Mouse (Mus musculus) cerebellum, adult 18-20 months (tissue): ENCODE data around the gene Cd96.
"Not testable (repeated sequence)": the region's sequence is repeated elsewhere in the genome, so short reads cannot be mapped to it uniquely, and the experiment has no call there.

Source experiments
- DNase-seq, 2 experiments: peaks; one replicate each; pipeline ENCODE4 v3.0.0; 2021

Gene Cd96

GRCm38 (mm10) chr16:46120020-46120419 lies at the start of gene Cd96:
Gene Cd96 (minus strand): TSS chr16:46120251.
- no peak for DNase-seq

GRCm38 (mm10) chr16:46166971-46167370 lies 46.9 kb upstream of the Cd96 start:
- no peak for DNase-seq

GRCm38 (mm10) chr16:46165305-46165704 lies 45.3 kb upstream of the Cd96 start:
- DNase-seq = no peak

DNA sequence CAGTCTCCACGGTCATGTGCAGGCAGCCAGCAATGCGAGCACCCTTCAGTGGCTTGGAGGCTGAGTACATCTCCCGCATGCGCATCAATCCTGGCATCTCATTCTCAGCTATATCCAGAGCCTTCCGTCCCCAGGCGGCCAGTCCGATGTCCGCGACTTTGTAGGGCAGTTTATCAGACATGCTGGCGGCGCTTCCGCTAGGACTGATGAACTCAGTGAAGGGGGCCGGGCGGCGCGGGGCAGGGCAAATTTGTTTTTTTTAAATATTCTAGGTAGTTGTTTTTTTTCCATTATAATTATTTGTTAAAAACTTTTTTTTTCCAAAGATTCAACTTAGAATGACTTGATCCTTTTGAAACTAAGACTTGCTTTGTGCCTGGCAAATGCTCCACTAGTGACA lies 34.8 kb upstream of the Cd96 start, which contains the start of gene Gm4737:
Gm4737 (minus strand) TSS at position 246 of the 400 bp plus-strand sequence.
- DNase-seq = not testable (repeated sequence)

- DNase-seq = no peak
Measured at GRCm38 (mm10) chr16:46151141-46151540, 31.1 kb upstream of the Cd96 start.

GRCm38 (mm10) chr16:46148661-46149341 lies 28.8 kb upstream of the Cd96 start:
- no peak for DNase-seq

GRCm38 (mm10) chr16:46146962-46147361 lies 26.9 kb upstream of the Cd96 start:
- no peak for DNase-seq

GRCm38 (mm10) chr16:46122238-46122637 lies 2.2 kb upstream of the Cd96 start:
- no peak for DNase-seq

- no peak for DNase-seq
Measured at GRCm38 (mm10) chr16:46121420-46121819, 1.4 kb upstream of the Cd96 start.

DNA sequence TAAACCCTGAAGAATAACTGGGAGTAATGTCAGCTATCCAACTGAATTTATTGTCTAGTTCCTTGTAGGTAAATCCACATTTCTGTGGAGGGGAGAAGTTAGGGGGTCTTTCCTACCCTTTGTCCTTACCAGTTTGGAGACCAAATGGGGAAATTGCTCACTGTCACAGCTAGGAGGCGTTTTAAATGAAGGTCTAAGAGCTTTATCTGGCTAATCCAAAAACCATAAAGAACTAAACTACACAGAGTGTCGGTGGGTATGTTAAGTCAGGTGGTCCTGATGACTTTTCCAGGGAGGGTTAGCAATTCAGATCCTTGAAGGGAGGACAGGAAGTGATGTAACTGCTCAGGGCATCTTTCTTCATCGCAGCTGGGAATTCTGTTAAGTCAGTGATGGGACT lies 556 bp upstream of the Cd96 start:
- DNase-seq = no peak

- no peak for DNase-seq
Measured at GRCm38 (mm10) chr16:46117645-46118044, 2.4 kb downstream of the Cd96 start.

DNA sequence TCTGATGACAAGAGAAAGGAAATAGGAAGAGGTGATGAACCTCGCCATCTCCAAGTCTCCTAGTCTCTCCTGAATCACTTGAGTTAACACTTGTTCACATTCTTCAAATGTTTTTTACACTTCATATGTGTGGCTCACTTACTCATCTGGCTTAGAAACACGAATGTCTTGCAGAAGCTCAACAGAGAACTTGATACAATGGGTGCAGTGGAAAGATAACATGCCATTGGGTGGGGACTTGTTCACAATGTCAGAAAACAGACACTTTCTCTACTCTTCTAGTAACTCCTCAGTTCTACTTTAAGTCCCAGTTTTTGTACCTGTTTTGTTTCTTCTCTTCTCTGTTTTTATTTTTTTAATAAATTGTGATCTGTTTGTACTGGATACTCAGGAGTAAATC lies 5.3 kb downstream of the Cd96 start:
- no peak for DNase-seq

DNA sequence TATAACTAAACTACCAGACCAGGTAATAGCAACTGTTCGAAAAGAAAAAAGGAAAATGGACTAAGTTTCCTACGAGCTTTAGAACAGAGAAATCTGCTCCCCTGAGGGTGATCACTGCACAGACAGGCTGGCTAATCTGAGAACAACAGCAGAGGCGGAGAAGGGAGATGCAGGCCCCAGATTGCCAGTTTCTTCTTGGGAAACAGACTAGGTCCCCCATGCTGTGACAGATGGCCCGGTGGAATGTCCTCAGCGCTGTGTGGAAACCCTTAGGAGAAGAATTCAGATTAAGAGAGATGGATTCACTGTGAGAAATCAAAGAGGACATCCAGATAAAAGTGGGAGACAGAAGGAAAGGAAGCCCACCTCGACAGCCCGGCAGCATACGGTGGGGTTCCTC lies 10.5 kb downstream of the Cd96 start:
- DNase-seq = no peak

DNA sequence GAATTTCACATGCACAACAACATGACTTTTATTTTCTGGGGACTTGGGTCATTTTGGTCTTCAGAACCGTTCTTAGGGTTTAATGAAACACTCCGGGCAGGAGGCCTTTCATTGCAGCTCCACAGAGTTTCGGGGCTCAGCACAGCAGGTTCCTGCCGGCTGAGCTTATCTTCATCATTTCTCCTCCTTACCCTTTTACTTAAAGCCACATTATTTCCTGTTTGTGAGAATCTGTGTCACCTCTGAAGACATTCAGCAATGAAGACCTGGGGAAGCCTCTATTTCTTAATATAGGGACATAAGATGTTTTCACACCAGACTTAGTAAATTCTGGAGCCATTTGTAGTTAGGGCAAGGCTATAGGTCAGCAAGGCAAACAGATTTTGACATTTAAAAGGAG lies 12.6 kb downstream of the Cd96 start:
- DNase-seq = no peak

DNA sequence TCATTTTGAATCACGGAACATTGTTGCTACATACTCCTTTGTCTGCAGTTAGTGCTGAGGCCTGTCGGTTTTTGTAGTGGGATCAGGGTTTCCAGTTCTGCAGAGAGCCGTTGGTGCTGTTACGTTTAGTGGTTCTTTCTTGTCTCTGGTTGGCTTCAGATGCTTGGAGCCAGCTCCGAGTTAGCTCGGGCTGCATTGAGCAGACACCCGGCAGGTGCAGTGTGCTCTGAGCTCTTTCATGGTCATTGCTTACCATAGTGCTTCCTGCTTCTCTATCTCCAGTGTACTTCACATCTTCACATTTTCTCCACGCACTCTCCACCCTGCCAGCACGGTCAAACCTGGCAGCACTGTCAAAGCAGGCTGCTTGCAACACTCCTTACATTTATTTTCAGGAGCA lies 15.6 kb downstream of the Cd96 start:
- DNase-seq = no peak

GRCm38 (mm10) chr16:46101748-46102147 lies 18.3 kb downstream of the Cd96 start:
- DNase-seq = no peak

DNA sequence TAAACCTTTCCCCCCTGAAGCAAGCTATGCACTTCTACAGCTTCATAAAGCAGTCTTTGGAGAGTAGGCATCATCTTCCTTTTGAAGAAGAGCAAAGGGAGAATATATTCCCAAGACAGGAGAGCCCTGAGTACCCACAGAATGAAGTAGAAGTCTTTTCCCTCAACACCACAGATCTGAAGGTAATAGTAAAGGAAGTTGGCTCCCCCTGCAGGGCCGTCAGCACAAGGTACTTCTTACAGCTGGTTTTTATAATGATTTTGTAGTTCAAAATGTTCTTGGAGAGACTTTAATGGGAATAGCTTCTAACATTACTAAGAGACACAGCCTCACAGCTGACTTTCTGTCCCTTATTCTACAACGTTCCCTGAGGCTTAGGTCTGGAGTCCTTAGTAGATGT lies 19.8 kb downstream of the Cd96 start:
- no peak for DNase-seq

DNA sequence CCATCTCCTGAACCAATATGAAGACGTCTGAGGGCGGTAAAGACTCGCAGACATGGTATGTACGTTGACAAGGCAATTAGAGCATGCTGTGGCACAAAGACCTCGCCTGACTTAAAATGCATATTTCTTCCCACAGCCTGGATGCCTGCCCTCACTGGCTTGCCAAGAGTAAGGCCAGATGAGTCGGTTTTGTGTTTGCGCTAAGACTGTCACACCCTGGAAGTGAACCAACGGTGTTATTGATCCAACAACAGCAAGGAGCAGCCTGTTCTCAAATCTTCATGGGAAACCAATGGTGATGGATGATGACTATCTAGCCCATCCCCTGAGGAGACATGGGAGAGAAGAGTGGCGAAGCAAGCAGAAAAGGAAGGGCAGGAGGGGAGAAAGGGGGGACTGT lies 22.6 kb downstream of the Cd96 start:
- DNase-seq = no peak

- DNase-seq = peak; percentile 8 to 12
Measured at GRCm38 (mm10) chr16:46094478-46094877, 25.6 kb downstream of the Cd96 start.

DNA sequence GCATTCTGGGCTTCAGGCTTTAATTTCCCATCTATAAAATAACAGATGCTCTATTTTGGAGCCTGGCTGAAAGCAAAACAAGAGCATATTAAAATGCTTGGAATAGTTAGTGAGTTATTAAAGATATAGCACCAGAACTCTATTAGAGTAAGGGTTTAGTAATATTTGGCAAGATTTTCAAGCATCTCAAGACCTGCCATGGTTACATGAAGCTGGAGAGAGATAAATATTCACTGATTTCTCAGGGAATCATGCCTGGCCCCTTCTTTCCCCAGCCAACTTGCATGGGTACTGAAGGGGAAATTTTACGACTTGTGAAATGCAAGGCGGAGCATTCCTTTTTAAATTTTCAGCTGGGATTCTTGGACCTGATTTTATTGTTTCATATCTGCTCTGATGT lies 27.1 kb downstream of the Cd96 start:
- DNase-seq = no peak

GRCm38 (mm10) chr16:46086874-46087473 lies 33.1 kb downstream of the Cd96 start:
- DNase-seq = no peak

DNA sequence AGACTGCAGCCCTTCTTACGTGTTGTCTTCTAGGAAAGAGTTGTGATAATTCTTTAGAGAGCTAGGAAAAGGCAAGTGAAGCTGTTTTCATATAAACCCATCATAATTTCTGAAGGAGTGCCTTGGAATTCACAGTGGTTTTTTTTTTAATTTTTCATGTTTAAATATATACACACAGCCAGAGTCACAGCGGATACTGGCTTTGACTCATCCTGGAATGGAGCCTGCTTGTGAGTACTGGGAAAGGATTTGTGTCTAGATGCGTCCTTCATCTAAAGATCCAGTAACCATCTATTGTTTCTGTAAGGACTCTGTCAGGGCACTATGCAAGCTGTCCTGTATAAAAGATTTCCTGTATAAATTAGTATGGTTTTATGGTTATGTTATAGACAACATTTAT lies 52.1 kb downstream of the Cd96 start:
- no peak for DNase-seq

GRCm38 (mm10) chr16:46063278-46063677 lies 56.8 kb downstream of the Cd96 start:
- no peak for DNase-seq

- no peak for DNase-seq
Measured at GRCm38 (mm10) chr16:46046906-46047305, 73.1 kb downstream of the Cd96 start.

- no peak for DNase-seq
Measured at GRCm38 (mm10) chr16:46036261-46036660, 83.8 kb downstream of the Cd96 start.
